Comparison of ENCODE assay signal across 9 mouse cellular contexts in the genomic region with DNA sequence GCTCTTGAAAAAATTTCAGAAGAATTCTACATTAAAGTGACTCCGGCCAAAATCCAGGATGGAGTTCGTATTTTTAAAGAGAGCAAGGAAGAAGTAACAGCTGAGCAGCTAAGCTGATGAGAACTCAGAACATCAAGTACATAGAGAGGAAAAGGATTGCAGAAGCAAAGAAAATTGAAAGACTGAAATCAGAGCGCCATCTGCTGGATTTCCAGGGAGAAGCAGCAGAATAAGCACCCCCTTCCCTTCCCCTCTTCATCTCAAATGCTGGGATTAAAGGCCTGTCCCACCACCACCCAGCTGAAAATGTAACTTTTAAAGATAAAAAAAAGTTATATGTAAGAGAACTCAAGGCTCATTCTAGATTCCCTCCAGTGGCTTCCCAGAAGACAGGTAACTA. TPM values are rescaled to one million over a fixed set of nuclear protein-coding genes. Genes with fewer than 3 reads are reported as not detected.
DNase-seq lines count a peak whose midpoint lies in the region; ATAC-seq lines count a peak whose summit lies in the region.
"Had no signal": no experiment of that assay in that cellular context is flagged by ENCODE, and none has a peak within 500 bp of the region (broad histone marks: within the 10 kb centered on the region; RNA-seq: fewer than 3 reads in every experiment).

No protein-coding gene starts in this region.

- H3K4me1 ChIP-seq in forebrain, embryonic 10.5 days: peaks cover 19% of the 10 kb centered on the region
- peaks cover 19% of the 10 kb centered on the region for H3K4me1 ChIP-seq in forebrain, embryonic 12.5 days
- peaks cover 18% of the 10 kb centered on the region for H3K4me1 ChIP-seq in embryonic facial prominence, embryonic 10.5 days

- H3K36me3 ChIP-seq in forebrain, embryonic 10.5 days (replicated peaks): peaks cover 40% of the 10 kb centered on the region
- peaks cover 18% of the 10 kb centered on the region for H3K36me3 ChIP-seq in forebrain, embryonic 12.5 days (replicated peaks)
- H3K36me3 ChIP-seq in embryonic facial prominence, embryonic 10.5 days (replicated peaks): peaks cover 50% of the 10 kb centered on the region
- H3K36me3 ChIP-seq in splenic B cell, adult 2 months (ENCODE audit: control insufficient read depth, insufficient read depth, low read length, poor library complexity, severe bottlenecking): peaks cover 4% of the 10 kb centered on the region; the same call in 1 of the 2 replicates

- 37% methylated on average over 3 of the region's 3 CpGs for WGBS in forebrain, embryonic 10.5 days
- WGBS in forebrain, embryonic 12.5 days: 33% methylated on average over 3 of the region's 3 CpGs
- WGBS in embryonic facial prominence, embryonic 10.5 days: 46% methylated on average over 3 of the region's 3 CpGs

- H3K4me2 ChIP-seq in forebrain, embryonic 12.5 days: no peak overlapping the region
- H3K4me2 ChIP-seq: limb, embryonic 12.5 days had no signal

- H3K9me3 ChIP-seq in forebrain, embryonic 10.5 days: peaks cover 3% of the 10 kb centered on the region; the same call in 1 of the 2 replicates
- H3K9me3 ChIP-seq in forebrain, embryonic 12.5 days: no peaks in the 10 kb centered on the region
- 0 out of 2 replicates have a peak, but pooled peaks cover 6% of the 10 kb centered on the region for H3K9me3 ChIP-seq in embryonic facial prominence, embryonic 10.5 days
- H3K9me3 ChIP-seq: limb, embryonic 12.5 days had no signal

- H3K27me3 ChIP-seq in forebrain, embryonic 10.5 days (ENCODE audit: poor library complexity, severe bottlenecking): no peaks in the 10 kb centered on the region
- no peaks in the 10 kb centered on the region for H3K27me3 ChIP-seq in forebrain, embryonic 12.5 days
- no peaks in the 10 kb centered on the region for H3K27me3 ChIP-seq in embryonic facial prominence, embryonic 10.5 days (replicated peaks; ENCODE audit: low read depth, poor library complexity, severe bottlenecking)
- H3K27me3 ChIP-seq in splenic B cell, adult 2 months (ENCODE audit: control insufficient read depth, insufficient read depth, low read length, poor library complexity, severe bottlenecking): no peaks in the 10 kb centered on the region
- H3K27me3 ChIP-seq: limb, embryonic 12.5 days had no signal

- no peak overlapping the region for H3K27ac ChIP-seq in forebrain, embryonic 10.5 days
- no peak overlapping the region for H3K27ac ChIP-seq in forebrain, embryonic 12.5 days
- H3K27ac ChIP-seq in embryonic facial prominence, embryonic 10.5 days (replicated peaks): no peak overlapping the region
- H3K27ac ChIP-seq: limb, embryonic 12.5 days had no signal

- no peak overlapping the region for H3K4me3 ChIP-seq in forebrain, embryonic 10.5 days
- no peak overlapping the region for H3K4me3 ChIP-seq in forebrain, embryonic 12.5 days (replicated peaks)
- H3K4me3 ChIP-seq in embryonic facial prominence, embryonic 10.5 days: no peak overlapping the region
- H3K4me3 ChIP-seq: limb, embryonic 12.5 days had no signal

- peak; percentile 35 for DNase-seq in forebrain, embryonic 10.5 days (ENCODE audit: extremely low spot score, low spot score)
- DNase-seq in 3T3-L1 (ENCODE audit: low read depth, low spot score): peak; percentile 85
- DNase-seq in adrenal gland, adult 8-10 months: peak; percentile 17
- DNase-seq in embryonic facial prominence, embryonic 10.5 days (ENCODE audit: low spot score): peak; percentile 61
- DNase-seq in layer of hippocampus, adult 18-20 months (ENCODE audit: low spot score in 2 of 2): peak; percentile 19 to 80
- peak; percentile 68 for DNase-seq in lung, postnatal 36 days
- peak; percentile 81 for DNase-seq in splenic B cell, adult 2 months (ENCODE audit: low read depth, low spot score)

- ATAC-seq in forebrain, embryonic 12.5 days (ENCODE audit: low FRiP score): no peak

- H3K9ac ChIP-seq in forebrain, embryonic 12.5 days: no peak overlapping the region
- H3K9ac ChIP-seq: limb, embryonic 12.5 days had no signal

RNA-seq across cellular contexts. Expression of a gene that starts 3.1 kb away (rescaled TPM):
- polyA plus RNA-seq in forebrain, embryonic 10.5 days (2016; fragmentation: Nextera tagmentation; extraction: Ambion mirVana): 2.5 and 3.2 TPM in 2 replicates
- polyA plus RNA-seq in forebrain, embryonic 12.5 days (2016; fragmentation: Nextera tagmentation; extraction: Ambion mirVana): 3.0 and 3.1 TPM in 2 replicates
- 1 to 10 TPM; 1.1 to 2.5 (median 1.9) TPM for total RNA-seq in adrenal gland, adult 8-10 months (2022)
- 2.5 and 2.6 TPM in 2 replicates for polyA plus RNA-seq in embryonic facial prominence, embryonic 10.5 days (2016; fragmentation: Nextera tagmentation; extraction: Ambion mirVana)
- total RNA-seq in layer of hippocampus, adult 18-20 months (2021): 1 to 10 TPM in 1 of 2 experiments, under 1 TPM in 1; 0.37 to 1.3 TPM

RNA-seq across cellular contexts. Expression of a gene that starts 3.3 kb away (rescaled TPM):
- 112 and 115 TPM in 2 replicates for polyA plus RNA-seq in forebrain, embryonic 10.5 days (2016; fragmentation: Nextera tagmentation; extraction: Ambion mirVana)
- polyA plus RNA-seq in forebrain, embryonic 12.5 days (2016; fragmentation: Nextera tagmentation; extraction: Ambion mirVana): 95.9 and 100 TPM in 2 replicates
- total RNA-seq in adrenal gland, adult 8-10 months (2022): 100 to 1,000 TPM in 2 of 4 experiments, 10 to 100 TPM in 2; 81.3 to 110 (median 95.1) TPM
- polyA plus RNA-seq in embryonic facial prominence, embryonic 10.5 days (2016; fragmentation: Nextera tagmentation; extraction: Ambion mirVana): 108 TPM in 2 replicates
- total RNA-seq in layer of hippocampus, adult 18-20 months (2021): 10 to 100 TPM; 94.5 to 95.2 TPM

RNA-seq across cellular contexts. Expression of a gene that starts 42.7 kb away (rescaled TPM):
- 44.3 and 50.5 TPM in 2 replicates for polyA plus RNA-seq in forebrain, embryonic 10.5 days (2016; fragmentation: Nextera tagmentation; extraction: Ambion mirVana)
- 51.3 and 55.0 TPM in 2 replicates for polyA plus RNA-seq in forebrain, embryonic 12.5 days (2016; fragmentation: Nextera tagmentation; extraction: Ambion mirVana)
- 100 to 1,000 TPM; 121 to 155 (median 131) TPM for total RNA-seq in adrenal gland, adult 8-10 months (2022)
- polyA plus RNA-seq in embryonic facial prominence, embryonic 10.5 days (2016; fragmentation: Nextera tagmentation; extraction: Ambion mirVana): 54.9 and 55.5 TPM in 2 replicates
- total RNA-seq in layer of hippocampus, adult 18-20 months (2021): 10 to 100 TPM; 72.8 to 81.6 TPM

RNA-seq across cellular contexts. Expression of a gene that starts 42.8 kb away (rescaled TPM):
- 22.5 and 24.4 TPM in 2 replicates for polyA plus RNA-seq in forebrain, embryonic 10.5 days (2016; fragmentation: Nextera tagmentation; extraction: Ambion mirVana)
- 29.6 and 33.0 TPM in 2 replicates for polyA plus RNA-seq in forebrain, embryonic 12.5 days (2016; fragmentation: Nextera tagmentation; extraction: Ambion mirVana)
- 10 to 100 TPM; 80.3 to 95.7 (median 89.0) TPM for total RNA-seq in adrenal gland, adult 8-10 months (2022)
- 22.5 and 23.1 TPM in 2 replicates for polyA plus RNA-seq in embryonic facial prominence, embryonic 10.5 days (2016; fragmentation: Nextera tagmentation; extraction: Ambion mirVana)
- total RNA-seq in layer of hippocampus, adult 18-20 months (2021): 10 to 100 TPM; 73.5 to 75.8 TPM

Comparison
In these comparisons a context has a peak if more than half of its experiments do, and no peak if none do; other contexts are left out.
1. DNase-seq: peak in every context shown above with its lines; median percentile 85 in 3T3-L1; 81 in splenic B cell, adult 2 months; 68 in lung, postnatal 36 days; 61 in embryonic facial prominence, embryonic 10.5 days; 50 in layer of hippocampus, adult 18-20 months; 35 in forebrain, embryonic 10.5 days; 17 in adrenal gland, adult 8-10 months.